Mouse (Mus musculus) thymus, adult 2 months (tissue): ENCODE data around the gene Pank4.

Experiments used
- CTCF ChIP-seq: fragments of 200-500 bp; IDR thresholded peaks from 2 replicates; pipeline ENCODE4 v1.5.1; 2012; ENCODE audit warnings: mild to moderate bottlenecking, control low read depth, low read length, moderate library complexity, borderline replicate concordance; ENCODE audit not compliant: control insufficient read depth, poor library complexity, insufficient read depth; ENCODE audit errors: extremely low read depth
- POLR2A ChIP-seq: fragments of 200-500 bp; IDR thresholded peaks from 2 replicates; pipeline ENCODE4 v1.6.1; 2012; ENCODE audit warnings: mild to moderate bottlenecking, low read length, control low read depth, moderate library complexity; ENCODE audit not compliant: control insufficient read depth, poor library complexity, insufficient read depth; ENCODE audit errors: extremely low read depth

- no peak for TF ChIP-seq CTCF
- no peak for TF ChIP-seq POLR2A
These were observed 42.4 kb downstream of the Pank4 start for GRCm38 (mm10) chr4:155006296-155006695.
